Mouse (Mus musculus) liver, postnatal 0 days (tissue): ENCODE results near the gene 1700001L19Rik.

ENCODE experiments used
- CTCF ChIP-seq: sonication (generic); IDR thresholded peaks from 2 replicates; pipeline ENCODE4 v1.5.1; 2016; ENCODE audit warnings: antibody characterized with exemption, low read depth
- EP300 ChIP-seq: IDR thresholded peaks from 2 replicates; pipeline ENCODE4 v1.6.1; 2016; ENCODE audit warnings: antibody characterized with exemption, low read depth, mild to moderate bottlenecking

DNA sequence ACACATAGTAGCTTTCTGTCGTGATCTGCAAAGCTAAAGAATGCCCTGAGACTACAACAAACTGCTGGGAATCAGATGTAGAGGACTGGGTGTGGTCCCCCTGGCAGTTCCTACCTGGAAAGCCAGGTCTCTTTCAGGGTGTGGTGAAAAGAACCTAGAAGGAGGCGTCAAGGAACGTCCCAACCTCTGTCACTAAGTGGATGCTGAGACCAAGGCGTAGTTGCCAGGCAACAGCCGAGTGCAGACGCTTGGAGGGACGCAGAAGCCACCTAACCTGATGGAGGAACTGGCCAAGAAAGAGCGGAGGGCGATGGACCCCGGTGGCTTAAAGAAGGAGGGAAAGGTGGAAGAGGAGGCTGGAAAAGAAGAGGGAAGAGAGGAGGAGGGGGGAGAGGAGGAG, at the start of gene 1700001L19Rik:
- no peak for TF ChIP-seq CTCF
- no peak for TF ChIP-seq EP300
